Mouse (Mus musculus) heart, embryonic 13.5 days (tissue): ENCODE measurements around the gene Naxe. TPM values are rescaled to one million over a fixed set of nuclear protein-coding genes. Genes with fewer than 3 reads are reported as not detected.

ENCODE experiments used
- ATAC-seq: fragments of 200-750 bp; cut with Nextera tagmentation; 2 replicates; pipeline ENCODE4 v1.8.0; 2017; ENCODE audit warnings: moderate TSS enrichment; ENCODE audit not compliant: insufficient number of reproducible peaks, low FRiP score, low TSS enrichment; ENCODE audit errors: extremely low read depth
- H3K27ac ChIP-seq: fragments of 300-500 bp; sonication (generic); replicated peaks from 2 replicates; pipeline ENCODE4 v1.5.1; 2015; ENCODE audit warnings: moderate library complexity, mild to moderate bottlenecking, inconsistent platforms
- H3K27me3 ChIP-seq: fragments of 300-500 bp; sonication (generic); replicated peaks from 2 replicates; pipeline ENCODE4 v1.6.1; 2015; ENCODE audit warnings: mild to moderate bottlenecking, inconsistent platforms
- H3K36me3 ChIP-seq: fragments of 300-500 bp; sonication (generic); 2 replicates; pipeline ENCODE4 v1.6.1; 2015; ENCODE audit warnings: mild to moderate bottlenecking, inconsistent platforms
- H3K4me1 ChIP-seq: fragments of 300-500 bp; sonication (generic); 2 replicates; pipeline ENCODE4 v1.6.1; 2015; ENCODE audit warnings: inconsistent platforms
- H3K4me2 ChIP-seq: fragments of 300-500 bp; sonication (generic); 2 replicates; pipeline ENCODE4 v1.6.1; 2015; ENCODE audit warnings: inconsistent platforms, mild to moderate bottlenecking, moderate library complexity
- H3K4me3 ChIP-seq: fragments of 300-500 bp; sonication (generic); 2 replicates; pipeline ENCODE4 v1.5.1; 2015; ENCODE audit warnings: moderate library complexity, mild to moderate bottlenecking, inconsistent platforms
- H3K9ac ChIP-seq: fragments of 300-500 bp; sonication (generic); 2 replicates; pipeline ENCODE4 v1.6.1; 2015; ENCODE audit warnings: inconsistent platforms, mild to moderate bottlenecking, moderate library complexity
- H3K9me3 ChIP-seq: fragments of 300-500 bp; sonication (generic); 2 replicates; pipeline ENCODE4 v1.6.1; 2016; ENCODE audit warnings: inconsistent platforms
- WGBS: fragments of 180-500 bp; shearing (Covaris S2); methylation state at CpG from one replicate; pipeline ENCODE4 v1.1.7; 2015; ENCODE audit warnings: mixed read lengths; 5-methylcytosine and 5-hydroxymethylcytosine counted together
- polyA plus RNA-seq: library from polyadenylated mRNA; unstranded; fragments of >200 nt; fragmentation: Nextera tagmentation; extraction: Ambion mirVana; gene quantifications from 2 replicates; pipeline ENCODE4 v1.2.1, GENCODE M21; 2015

Gene Naxe
- polyA plus RNA-seq = 144 and 156 TPM in 2 replicates

DNA sequence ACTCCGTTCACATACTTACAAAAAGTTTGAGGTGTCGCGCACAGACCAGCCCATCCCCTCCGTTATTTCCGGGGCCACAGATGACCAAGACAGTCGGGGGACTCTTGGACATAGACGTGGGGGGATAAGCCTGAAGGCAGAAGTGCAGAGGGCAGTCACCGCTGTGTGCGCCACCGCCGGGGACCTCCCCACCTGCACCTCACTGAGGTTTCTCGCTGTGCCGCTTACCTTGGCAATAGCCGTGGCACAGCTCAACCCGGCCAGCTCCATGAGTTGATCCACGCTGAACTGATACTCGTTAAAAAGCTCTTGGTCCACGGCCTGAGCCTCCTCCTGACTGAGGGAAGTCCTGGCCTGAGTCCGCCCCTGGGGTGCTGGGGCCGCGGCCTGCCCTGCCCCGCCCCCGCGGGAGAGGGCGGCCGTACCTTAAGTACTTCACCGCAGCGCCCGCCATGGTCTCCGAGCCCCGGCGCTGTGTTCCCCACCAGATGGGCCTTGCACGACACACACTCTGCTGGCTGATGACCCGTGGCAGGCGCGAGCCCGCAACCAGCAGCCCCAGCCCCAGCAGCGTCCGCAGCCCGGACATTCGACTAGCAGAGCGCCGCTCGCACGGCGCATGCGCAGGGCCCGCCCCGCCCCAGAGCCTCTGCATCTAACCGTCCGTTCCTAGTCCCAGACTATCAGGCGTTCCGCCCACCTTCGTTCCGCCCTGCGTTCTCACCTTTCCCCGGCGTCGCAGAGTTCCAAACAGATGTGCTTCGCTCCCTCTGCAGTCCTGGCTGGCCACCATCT is at the start of gene Naxe:
TSS of gene Naxe (minus strand) at position 594 of the 795 bp plus-strand sequence.
- Histone ChIP-seq H3K9ac (peak within 1 kb of the TSS; percentile 93), H3K4me3 (peak within 1 kb of the TSS; percentile 89), H3K4me1 (peaks cover 16% of the 10 kb centered on the region), H3K4me2 (peak within 1 kb of the TSS; percentile 89), H3K27me3 (no peaks in the 10 kb centered on the region), H3K36me3 (peaks cover 41% of the 10 kb centered on the region), H3K27ac (peak within 1 kb of the TSS; percentile 71), H3K9me3 (no peaks in the 10 kb centered on the region)
- peak; percentile 89 for ATAC-seq
- WGBS = under 1% methylated on average over 60 of the region's 60 CpGs

DNA sequence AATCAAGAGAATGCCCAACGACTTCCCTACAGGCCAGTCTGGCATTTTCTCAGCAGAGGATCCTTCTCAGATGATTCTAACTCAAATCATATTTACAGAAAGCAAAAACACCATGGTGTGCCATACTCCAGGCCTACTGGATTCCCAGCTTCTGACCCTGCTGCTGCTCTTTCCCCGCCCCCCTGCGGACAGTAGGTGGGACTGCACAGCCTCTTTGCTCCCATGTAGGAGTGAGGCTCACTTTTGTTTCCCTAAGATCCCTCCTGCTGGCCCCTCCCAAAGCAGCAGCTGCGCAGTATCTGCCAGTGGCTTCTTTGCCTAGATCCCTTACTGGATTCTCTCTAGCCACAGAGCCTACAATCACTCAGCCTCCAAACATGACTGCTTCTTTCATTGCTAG is 47.8 kb upstream of the Naxe start:
- H3K4me3 ChIP-seq = no peak overlapping the region
- H3K9me3 ChIP-seq = no peaks in the 10 kb centered on the region
- no peaks in the 10 kb centered on the region for H3K4me1 ChIP-seq
- H3K27me3 ChIP-seq = no peaks in the 10 kb centered on the region
- no peak overlapping the region for H3K4me2 ChIP-seq
- WGBS = 89% methylated on average over 4 of the region's 4 CpGs
- no peak overlapping the region for H3K27ac ChIP-seq
- ATAC-seq = no peak
- peaks cover 100% of the 10 kb centered on the region for H3K36me3 ChIP-seq
- H3K9ac ChIP-seq = no peak overlapping the region

DNA sequence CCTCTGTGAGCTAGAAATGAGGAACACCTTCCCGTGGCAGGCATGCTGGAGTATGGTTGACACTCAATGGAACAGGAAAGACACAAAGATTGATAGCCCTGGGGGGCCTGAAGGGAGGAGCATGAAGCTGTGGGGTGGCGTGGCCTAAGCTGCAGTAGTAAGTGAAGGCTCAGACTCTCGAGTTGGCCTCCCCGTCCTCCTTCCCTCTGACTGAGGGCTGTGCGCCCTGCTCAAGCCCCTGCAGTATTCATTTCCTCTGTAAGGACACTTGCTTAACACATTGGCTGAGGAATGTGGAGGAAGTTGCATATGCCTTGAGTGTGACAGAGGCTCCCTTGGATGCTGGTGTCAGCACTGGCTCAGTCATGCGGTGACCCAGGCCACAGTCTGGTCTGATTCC is 44.3 kb upstream of the Naxe start:
- Histone ChIP-seq H3K4me1 (no peaks in the 10 kb centered on the region), H3K9ac (no peak overlapping the region), H3K27ac (peak overlapping the region; percentile 40), H3K4me2 (no peak overlapping the region), H3K27me3 (no peaks in the 10 kb centered on the region), H3K36me3 (peaks cover 98% of the 10 kb centered on the region), H3K4me3 (no peak overlapping the region), H3K9me3 (no peaks in the 10 kb centered on the region)
- 76% methylated on average over 6 of the region's 6 CpGs for WGBS
- ATAC-seq = no peak

- Histone ChIP-seq H3K27me3 (no peaks in the 10 kb centered on the region), H3K36me3 (peaks cover 98% of the 10 kb centered on the region), H3K4me2 (no peak overlapping the region), H3K4me1 (no peaks in the 10 kb centered on the region), H3K4me3 (no peak overlapping the region), H3K9me3 (no peaks in the 10 kb centered on the region), H3K9ac (no peak overlapping the region), H3K27ac (peak overlapping the region; percentile 40)
- ATAC-seq = no peak
- 76% methylated on average over 6 of the region's 6 CpGs for WGBS
Observed at GRCm38 (mm10) chr3:88102196-88102595, 43.9 kb upstream of the Naxe start.

DNA sequence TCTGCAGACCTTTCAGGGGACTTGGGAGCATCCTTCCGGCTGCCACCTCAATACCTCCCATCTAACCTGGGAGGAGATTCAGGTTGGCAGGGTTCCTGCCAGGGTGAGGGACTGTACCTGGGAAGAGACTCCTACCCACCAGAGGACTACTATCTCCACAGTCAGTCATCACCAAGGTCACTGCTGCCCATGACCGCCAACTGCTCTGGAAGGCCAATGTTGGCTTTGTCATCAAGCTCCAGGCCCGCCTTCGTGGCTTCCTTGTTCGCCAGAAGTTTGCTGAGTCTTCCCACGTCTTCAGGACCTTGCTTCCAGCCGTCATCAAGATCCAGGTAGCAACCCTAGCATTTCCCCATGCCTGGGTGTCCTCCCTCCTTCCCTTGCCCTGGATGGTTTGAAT is 43.4 kb upstream of the Naxe start:
- Histone ChIP-seq H3K9ac (no peak overlapping the region), H3K27me3 (no peaks in the 10 kb centered on the region)

GRCm38 (mm10) chr3:88100251-88100650 is 42.0 kb upstream of the Naxe start:
- 70% methylated on average over 3 of the region's 3 CpGs for WGBS
- Histone ChIP-seq H3K27ac (0 out of 2 replicates have a peak overlapping the region, but pooled peaks have one; percentile 0), H3K4me2 (no peak overlapping the region), H3K9me3 (no peaks in the 10 kb centered on the region), H3K36me3 (peaks cover 97% of the 10 kb centered on the region), H3K4me3 (no peak overlapping the region), H3K27me3 (no peaks in the 10 kb centered on the region), H3K4me1 (no peaks in the 10 kb centered on the region), H3K9ac (no peak overlapping the region)
- ATAC-seq = no peak

More for the DNA sequence above, 43.4 kb upstream of the Naxe start:
- Histone ChIP-seq H3K4me1 (no peaks in the 10 kb centered on the region), H3K4me2 (no peak overlapping the region), H3K36me3 (peaks cover 98% of the 10 kb centered on the region), H3K4me3 (no peak overlapping the region), H3K9me3 (no peaks in the 10 kb centered on the region), H3K27ac (peak overlapping the region; percentile 40; the same call in 1 of the 2 replicates)
- ATAC-seq = no peak
- 88% methylated on average over 7 of the region's 7 CpGs for WGBS

- no peaks in the 10 kb centered on the region for H3K4me1 ChIP-seq
- H3K4me3 ChIP-seq = no peak overlapping the region
- H3K9ac ChIP-seq = no peak overlapping the region
- H3K4me2 ChIP-seq = no peak overlapping the region
- no peak overlapping the region for H3K27ac ChIP-seq
- peaks cover 97% of the 10 kb centered on the region for H3K36me3 ChIP-seq
- WGBS = 62% methylated on average over 6 of the region's 6 CpGs
- no peaks in the 10 kb centered on the region for H3K27me3 ChIP-seq
- H3K9me3 ChIP-seq = no peaks in the 10 kb centered on the region
- no peak for ATAC-seq
Observed at GRCm38 (mm10) chr3:88097666-88098065, 39.4 kb upstream of the Naxe start.

DNA sequence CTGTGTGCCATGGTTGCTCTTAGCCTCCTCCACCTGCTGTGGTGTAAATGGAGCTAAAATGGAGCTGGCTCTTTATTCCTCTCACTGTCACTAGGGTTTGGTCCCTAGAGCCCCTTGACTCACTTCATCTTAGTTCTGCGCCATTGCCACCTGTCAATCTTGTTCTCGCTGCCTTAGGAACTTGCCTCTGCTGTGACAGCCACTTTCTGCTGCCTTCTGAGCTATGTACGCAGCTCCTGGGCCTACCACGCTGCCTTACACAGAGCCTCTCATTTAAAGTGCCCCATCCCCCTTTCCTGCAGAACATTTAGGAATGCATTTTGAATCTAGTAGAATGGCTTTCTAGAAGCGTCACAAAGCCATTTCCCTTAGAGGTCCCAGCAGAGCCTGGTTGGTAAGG is 35.8 kb upstream of the Naxe start:
- ATAC-seq = no peak
- Histone ChIP-seq H3K27ac (no peak overlapping the region), H3K36me3 (peaks cover 97% of the 10 kb centered on the region), H3K4me3 (no peak overlapping the region), H3K9ac (no peak overlapping the region), H3K27me3 (no peaks in the 10 kb centered on the region), H3K9me3 (no peaks in the 10 kb centered on the region), H3K4me1 (no peaks in the 10 kb centered on the region), H3K4me2 (no peak overlapping the region)
- 60% methylated on average over 5 of the region's 5 CpGs for WGBS

GRCm38 (mm10) chr3:88090616-88091015 is 32.3 kb upstream of the Naxe start:
- no peaks in the 10 kb centered on the region for H3K4me1 ChIP-seq
- no peak overlapping the region for H3K9ac ChIP-seq
- no peaks in the 10 kb centered on the region for H3K27me3 ChIP-seq
- H3K36me3 ChIP-seq = peaks cover 98% of the 10 kb centered on the region
- no peaks in the 10 kb centered on the region for H3K9me3 ChIP-seq
- no peak for ATAC-seq
- 89% methylated on average over 6 of the region's 6 CpGs for WGBS
- H3K4me2 ChIP-seq = no peak overlapping the region
- H3K4me3 ChIP-seq = no peak overlapping the region
- no peak overlapping the region for H3K27ac ChIP-seq

DNA sequence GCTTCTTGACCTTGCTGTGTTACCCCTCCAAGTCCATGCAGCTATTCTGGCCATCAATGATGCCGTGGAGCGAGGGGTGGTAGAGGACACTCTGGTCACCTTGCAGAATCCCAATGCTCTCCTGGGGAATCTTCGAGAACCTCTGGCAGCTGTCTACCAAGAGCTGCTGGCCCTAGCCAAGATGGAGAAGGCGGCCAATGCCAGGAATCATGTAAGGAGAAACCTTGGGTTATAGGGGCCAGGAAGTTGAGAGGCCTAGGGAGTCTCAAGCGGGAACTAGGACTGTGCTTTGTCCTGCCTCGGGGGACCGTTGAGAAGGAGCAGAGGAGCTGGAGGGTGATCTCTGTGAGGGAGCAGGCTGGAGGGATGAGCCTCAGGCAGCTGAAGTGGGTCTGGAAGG is 31.8 kb upstream of the Naxe start:
- peaks cover 97% of the 10 kb centered on the region for H3K36me3 ChIP-seq
- no peak overlapping the region for H3K9ac ChIP-seq
- H3K9me3 ChIP-seq = no peaks in the 10 kb centered on the region
- no peaks in the 10 kb centered on the region for H3K4me1 ChIP-seq
- WGBS = 89% methylated on average over 7 of the region's 7 CpGs
- no peak overlapping the region for H3K27ac ChIP-seq
- ATAC-seq = no peak
- no peaks in the 10 kb centered on the region for H3K27me3 ChIP-seq
- no peak overlapping the region for H3K4me3 ChIP-seq
- no peak overlapping the region for H3K4me2 ChIP-seq

- no peak overlapping the region for H3K9ac ChIP-seq
- H3K4me2 ChIP-seq = no peak overlapping the region
- peaks cover 12% of the 10 kb centered on the region for H3K4me1 ChIP-seq
- no peak overlapping the region for H3K4me3 ChIP-seq
- H3K36me3 ChIP-seq = peaks cover 88% of the 10 kb centered on the region
- no peak overlapping the region for H3K27ac ChIP-seq
- WGBS = 91% methylated on average over 1 of the region's 1 CpGs
- H3K27me3 ChIP-seq = no peaks in the 10 kb centered on the region
- ATAC-seq = no peak
- no peaks in the 10 kb centered on the region for H3K9me3 ChIP-seq
Observed at GRCm38 (mm10) chr3:88087688-88088087, 29.4 kb upstream of the Naxe start.

DNA sequence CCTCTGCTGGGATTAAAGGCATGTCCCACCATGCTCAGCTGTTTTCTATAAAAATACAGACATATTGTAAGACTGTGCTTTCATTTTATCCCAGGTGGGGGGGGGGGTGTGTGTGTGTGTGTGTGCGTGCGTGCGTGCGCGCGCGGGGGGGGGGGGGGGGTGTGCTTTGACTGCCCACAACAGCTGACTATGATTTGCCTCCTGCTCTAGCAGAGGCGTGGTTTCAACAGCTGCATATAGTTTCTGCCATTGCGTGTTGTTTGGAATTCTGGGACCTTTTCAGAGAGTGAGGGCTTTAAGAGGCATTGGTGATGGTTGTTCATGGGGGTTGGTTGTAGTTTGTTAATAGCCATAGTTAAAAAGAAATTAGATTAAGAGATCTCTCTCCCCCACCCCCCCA is 27.2 kb upstream of the Naxe start:
- ATAC-seq = no peak
- no peaks in the 10 kb centered on the region for H3K27me3 ChIP-seq
- no peak overlapping the region for H3K4me2 ChIP-seq
- no peak overlapping the region for H3K9ac ChIP-seq
- no peak overlapping the region for H3K4me3 ChIP-seq
- H3K27ac ChIP-seq = no peak overlapping the region
- H3K4me1 ChIP-seq = peaks cover 25% of the 10 kb centered on the region
- no peaks in the 10 kb centered on the region for H3K9me3 ChIP-seq
- 96% methylated on average over 4 of the region's 9 CpGs for WGBS
- peaks cover 66% of the 10 kb centered on the region for H3K36me3 ChIP-seq
